Mouse (Mus musculus): ENCODE results near the gene Tmem229b. TPM values are rescaled to one million over a fixed set of nuclear protein-coding genes. Genes with fewer than 3 reads are reported as not detected.
"Not testable (repeated sequence)": the region's sequence is repeated elsewhere in the genome, so short reads cannot be mapped to it uniquely, and the experiment has no call there.

The Tmem229b gene
- polyA plus RNA-seq, 1 experiment from 2014 or later: 4.7 TPM

- not testable (repeated sequence) for H3K27ac ChIP-seq (ENCODE audit: low read length); H3K27me3 ChIP-seq (ENCODE audit: control insufficient read depth, insufficient read depth, low read length); H3K36me3 ChIP-seq (ENCODE audit: control insufficient read depth, insufficient read depth); H3K9me3 ChIP-seq (replicated peaks; ENCODE audit: control insufficient read depth, low read length); ATAC-seq (replicated peaks; ENCODE audit: extremely low read depth, insufficient read depth, low FRiP score); H3K9ac ChIP-seq (ENCODE audit: low read length); H3K4me3 ChIP-seq (ENCODE audit: low read length); H3K4me2 ChIP-seq (ENCODE audit: low read depth, low read length); H3K4me1 ChIP-seq (ENCODE audit: control insufficient read depth, insufficient read depth, low read length)
Observed at GRCm38 (mm10) chr12:78922977-78923376, 84.5 kb downstream of the Tmem229b start.

DNA sequence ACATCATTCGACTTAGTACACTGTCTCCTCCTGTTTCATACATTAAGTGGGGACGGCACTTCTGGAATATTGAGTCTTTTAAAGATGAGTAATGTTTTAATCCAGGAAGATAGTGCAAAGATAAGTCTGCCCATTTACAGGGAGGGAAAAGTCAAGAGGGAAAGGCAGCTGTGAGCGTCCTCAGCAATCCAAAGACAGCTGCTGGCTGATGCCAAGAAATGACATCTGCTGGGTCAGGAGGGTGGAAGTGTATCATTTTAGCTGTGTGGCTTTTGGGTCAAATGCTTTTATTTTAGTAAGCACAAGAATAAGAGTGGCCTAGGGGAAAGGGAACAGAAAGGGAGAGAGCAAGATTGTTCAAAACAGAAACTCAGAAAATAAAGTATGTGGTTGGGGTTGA lies 85.4 kb downstream of the Tmem229b start:
- no peaks in the 10 kb centered on the region for H3K36me3 ChIP-seq (ENCODE audit: control insufficient read depth, insufficient read depth)
- 66% methylated on average over 3 of the region's 3 CpGs for whole genome bisulfite sequencing
- ATAC-seq (replicated peaks; ENCODE audit: extremely low read depth, insufficient read depth, low FRiP score): no peak

DNA sequence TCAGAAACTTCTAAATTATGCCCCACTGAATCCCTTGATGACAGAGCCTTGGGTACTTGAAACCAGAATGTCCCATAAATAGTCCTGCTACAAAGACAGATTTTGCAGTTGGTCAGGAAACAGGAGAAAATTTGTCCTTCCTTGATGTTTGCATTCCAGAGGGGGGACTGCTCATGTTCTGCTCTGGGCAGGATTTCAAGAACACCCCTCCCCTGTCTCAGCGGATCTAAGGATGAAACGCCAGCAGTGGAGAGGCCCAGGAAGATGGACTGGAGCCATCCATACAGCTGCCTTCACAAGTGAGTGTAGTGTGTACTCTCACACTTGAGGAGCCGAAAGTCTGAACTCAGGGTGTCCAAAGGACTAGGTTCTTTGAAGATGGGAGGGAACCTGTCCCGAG lies 86.0 kb downstream of the Tmem229b start:
- H3K36me3 ChIP-seq (ENCODE audit: control insufficient read depth, insufficient read depth): no peaks in the 10 kb centered on the region
- H3K9me3 ChIP-seq (replicated peaks; ENCODE audit: control insufficient read depth, low read length): no peaks in the 10 kb centered on the region
- H3K4me1 ChIP-seq (ENCODE audit: control insufficient read depth, insufficient read depth, low read length): no peaks in the 10 kb centered on the region; the same call in 1 of the 2 replicates
- no peak overlapping the region for H3K4me2 ChIP-seq (ENCODE audit: low read depth, low read length)
- no peaks in the 10 kb centered on the region for H3K27me3 ChIP-seq (ENCODE audit: control insufficient read depth, insufficient read depth, low read length)
- WGBS: 47% methylated on average over 4 of the region's 4 CpGs
- ATAC-seq (replicated peaks; ENCODE audit: extremely low read depth, insufficient read depth, low FRiP score): no peak
- no peak overlapping the region for H3K9ac ChIP-seq (ENCODE audit: low read length)
- H3K27ac ChIP-seq (ENCODE audit: low read length): no peak overlapping the region
- no peak overlapping the region for H3K4me3 ChIP-seq (ENCODE audit: low read length)

More for the DNA sequence above, 85.4 kb downstream of the Tmem229b start:
- no peaks in the 10 kb centered on the region for H3K27me3 ChIP-seq (ENCODE audit: control insufficient read depth, insufficient read depth, low read length)
- H3K4me3 ChIP-seq (ENCODE audit: low read length): no peak overlapping the region
- H3K4me1 ChIP-seq (ENCODE audit: control insufficient read depth, insufficient read depth, low read length): no peaks in the 10 kb centered on the region; the same call in 1 of the 2 replicates
- no peaks in the 10 kb centered on the region for H3K9me3 ChIP-seq (replicated peaks; ENCODE audit: control insufficient read depth, low read length)
- no peak overlapping the region for H3K27ac ChIP-seq (ENCODE audit: low read length)
- H3K9ac ChIP-seq (ENCODE audit: low read length): no peak overlapping the region
- no peak overlapping the region for H3K4me2 ChIP-seq (ENCODE audit: low read depth, low read length)

GRCm38 (mm10) chr12:78919079-78919712 lies 88.2 kb downstream of the Tmem229b start:
- Histone ChIP-seq H3K4me1 (ENCODE audit: control insufficient read depth, insufficient read depth, low read length) (no peaks in the 10 kb centered on the region; the same call in 1 of the 2 replicates), H3K9ac (ENCODE audit: low read length) (no peak overlapping the region), H3K9me3 (replicated peaks; ENCODE audit: control insufficient read depth, low read length) (no peaks in the 10 kb centered on the region), H3K4me3 (ENCODE audit: low read length) (no peak overlapping the region), H3K4me2 (ENCODE audit: low read depth, low read length) (0 out of 2 replicates have a peak overlapping the region, but pooled peaks have one; percentile 1), H3K27ac (ENCODE audit: low read length) (no peak overlapping the region), H3K27me3 (ENCODE audit: control insufficient read depth, insufficient read depth, low read length) (no peaks in the 10 kb centered on the region), H3K36me3 (ENCODE audit: control insufficient read depth, insufficient read depth) (no peaks in the 10 kb centered on the region)
- WGBS: 25% methylated on average over 16 of the region's 16 CpGs
- ATAC-seq (replicated peaks; ENCODE audit: extremely low read depth, insufficient read depth, low FRiP score): peak; percentile 78

GRCm38 (mm10) chr12:78918227-78919078 lies 89.0 kb downstream of the Tmem229b start:
- no peak overlapping the region for H3K4me3 ChIP-seq (ENCODE audit: low read length)
- WGBS: 13% methylated on average over 11 of the region's 11 CpGs
- no peaks in the 10 kb centered on the region for H3K36me3 ChIP-seq (ENCODE audit: control insufficient read depth, insufficient read depth)
- no peaks in the 10 kb centered on the region for H3K9me3 ChIP-seq (replicated peaks; ENCODE audit: control insufficient read depth, low read length)
- ATAC-seq (replicated peaks; ENCODE audit: extremely low read depth, insufficient read depth, low FRiP score): peak; percentile 54; the same call in 1 of the 2 replicates
- H3K27ac ChIP-seq (ENCODE audit: low read length): no peak overlapping the region
- no peaks in the 10 kb centered on the region; the same call in 1 of the 2 replicates for H3K4me1 ChIP-seq (ENCODE audit: control insufficient read depth, insufficient read depth, low read length)
- no peak overlapping the region for H3K9ac ChIP-seq (ENCODE audit: low read length)
- peaks cover 3% of the 10 kb centered on the region; the same call in 1 of the 2 replicates for H3K27me3 ChIP-seq (ENCODE audit: control insufficient read depth, insufficient read depth, low read length)
- peak overlapping the region; percentile 41; the same call in 1 of the 2 replicates for H3K4me2 ChIP-seq (ENCODE audit: low read depth, low read length)

GRCm38 (mm10) chr12:78916278-78916677 lies 91.1 kb downstream of the Tmem229b start:
- peaks cover 9% of the 10 kb centered on the region for H3K4me1 ChIP-seq (ENCODE audit: control insufficient read depth, insufficient read depth, low read length)
- H3K9me3 ChIP-seq (replicated peaks; ENCODE audit: control insufficient read depth, low read length): no peaks in the 10 kb centered on the region
- ATAC-seq (replicated peaks; ENCODE audit: extremely low read depth, insufficient read depth, low FRiP score): no peak
- H3K9ac ChIP-seq (ENCODE audit: low read length): no peak overlapping the region
- H3K36me3 ChIP-seq (ENCODE audit: control insufficient read depth, insufficient read depth): no peaks in the 10 kb centered on the region
- 70% methylated on average over 3 of the region's 3 CpGs for WGBS
- no peak overlapping the region for H3K4me3 ChIP-seq (ENCODE audit: low read length)
- H3K27ac ChIP-seq (ENCODE audit: low read length): no peak overlapping the region
- no peak overlapping the region for H3K4me2 ChIP-seq (ENCODE audit: low read depth, low read length)
- peaks cover 18% of the 10 kb centered on the region for H3K27me3 ChIP-seq (ENCODE audit: control insufficient read depth, insufficient read depth, low read length)

DNA sequence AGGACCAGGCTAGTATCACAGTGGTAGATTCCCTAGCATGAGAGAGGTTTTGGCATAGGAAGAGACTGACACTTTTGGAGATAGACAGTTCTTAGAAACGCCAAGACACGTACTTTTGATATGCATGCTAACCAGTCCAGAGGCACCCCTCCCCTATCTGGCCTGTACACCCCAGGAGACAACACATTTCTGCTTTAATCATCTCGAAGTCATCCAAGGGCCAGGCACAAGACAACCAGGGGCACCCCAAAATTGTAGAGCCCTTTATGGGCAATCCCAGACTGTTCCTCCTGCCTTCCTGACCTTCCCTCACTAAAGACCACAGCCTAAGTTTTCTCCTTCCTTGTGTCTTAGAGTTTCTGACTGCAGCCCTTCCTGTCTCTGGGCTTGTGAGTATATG lies 91.9 kb downstream of the Tmem229b start:
- Histone ChIP-seq H3K4me3 (ENCODE audit: low read length) (no peak overlapping the region), H3K9ac (ENCODE audit: low read length) (no peak overlapping the region), H3K27ac (ENCODE audit: low read length) (no peak overlapping the region), H3K9me3 (replicated peaks; ENCODE audit: control insufficient read depth, low read length) (no peaks in the 10 kb centered on the region), H3K27me3 (ENCODE audit: control insufficient read depth, insufficient read depth, low read length) (peaks cover 24% of the 10 kb centered on the region), H3K36me3 (ENCODE audit: control insufficient read depth, insufficient read depth) (no peaks in the 10 kb centered on the region), H3K4me1 (ENCODE audit: control insufficient read depth, insufficient read depth, low read length) (peaks cover 15% of the 10 kb centered on the region), H3K4me2 (ENCODE audit: low read depth, low read length) (no peak overlapping the region)
- no peak for ATAC-seq (replicated peaks; ENCODE audit: extremely low read depth, insufficient read depth, low FRiP score)
- 54% methylated on average over 3 of the region's 3 CpGs for WGBS

GRCm38 (mm10) chr12:78914458-78914857 lies 93.0 kb downstream of the Tmem229b start:
- peaks cover 29% of the 10 kb centered on the region for H3K27me3 ChIP-seq (ENCODE audit: control insufficient read depth, insufficient read depth, low read length)
- no peak overlapping the region for H3K4me3 ChIP-seq (ENCODE audit: low read length)
- no peak overlapping the region for H3K27ac ChIP-seq (ENCODE audit: low read length)
- H3K9ac ChIP-seq (ENCODE audit: low read length): no peak overlapping the region
- 0 out of 2 replicates have a peak, but pooled peaks cover under 1% of the 10 kb centered on the region for H3K9me3 ChIP-seq (replicated peaks; ENCODE audit: control insufficient read depth, low read length)
- H3K36me3 ChIP-seq (ENCODE audit: control insufficient read depth, insufficient read depth): no peaks in the 10 kb centered on the region
- no peak for ATAC-seq (replicated peaks; ENCODE audit: extremely low read depth, insufficient read depth, low FRiP score)
- no peak overlapping the region for H3K4me2 ChIP-seq (ENCODE audit: low read depth, low read length)
- 73% methylated on average over 4 of the region's 4 CpGs for WGBS
- peaks cover 15% of the 10 kb centered on the region for H3K4me1 ChIP-seq (ENCODE audit: control insufficient read depth, insufficient read depth, low read length)

Measured in heart, embryonic 16.5 days (tissue).